10 mouse cellular contexts compared by ENCODE assay signal in genomic region chr2:115853221-115853620, GRCm38 (mm10).
DNase-seq lines count a peak whose midpoint lies in the region; ATAC-seq and TF ChIP-seq lines count a peak whose summit lies in the region.
"Had no signal": no experiment of that assay in that cellular context is flagged by ENCODE, and none has a peak within 500 bp of the region (broad histone marks: within the 10 kb centered on the region; RNA-seq: fewer than 3 reads in every experiment).

No protein-coding gene starts in this region.

- intact Hi-C loops in heart, adult 2 months (cut with DNase I) = loop anchor here (10.0 kb wide), 2 partner anchors 972 to 998 kb away; no protein-coding TSS in a partner anchor

- H3K4me3 ChIP-seq in heart, embryonic 14.5 days (ENCODE audit: control insufficient read depth in 1 of 2, insufficient read depth in 1 of 2, low read depth in 1 of 2, low read length in 2 of 2) = peak overlapping the region in 1 of 2 experiments; percentile 41; a peak in 1 of 4 replicates
- no peak overlapping the region for H3K4me3 ChIP-seq in heart, adult 2 months
- peak overlapping the region; percentile 34; the same call in 1 of the 2 replicates for H3K4me3 ChIP-seq in embryonic facial prominence, embryonic 13.5 days
- H3K4me3 ChIP-seq in hindbrain, embryonic 11.5 days (ENCODE audit: low read depth, low read length) = no peak overlapping the region
- peak overlapping the region; percentile 27; the same call in 1 of the 2 replicates for H3K4me3 ChIP-seq in midbrain, embryonic 15.5 days

- peak overlapping the region; percentile 78 for H3K4me2 ChIP-seq in heart, embryonic 14.5 days (ENCODE audit: low read length)
- H3K4me2 ChIP-seq in embryonic facial prominence, embryonic 13.5 days = no peak overlapping the region
- H3K4me2 ChIP-seq in hindbrain, embryonic 11.5 days (replicated peaks; ENCODE audit: low read depth, low read length) = no peak overlapping the region; the same call in 1 of the 2 replicates
- peak overlapping the region; percentile 50; the same call in 1 of the 2 replicates for H3K4me2 ChIP-seq in midbrain, embryonic 15.5 days

- peak overlapping the region; percentile 62; the same call in 1 of the 2 replicates for H3K9ac ChIP-seq in heart, embryonic 14.5 days (ENCODE audit: low read length)
- H3K9ac ChIP-seq in heart, adult 2 months (ENCODE audit: low read depth, low read length) = no peak overlapping the region
- H3K9ac ChIP-seq in embryonic facial prominence, embryonic 13.5 days = no peak overlapping the region
- no peak overlapping the region for H3K9ac ChIP-seq in hindbrain, embryonic 11.5 days (ENCODE audit: low read depth, low read length)
- no peak overlapping the region for H3K9ac ChIP-seq in midbrain, embryonic 15.5 days
- H3K9ac ChIP-seq: liver, embryonic 14.5 days had no signal

- no peak overlapping the region for H3K27ac ChIP-seq in heart, embryonic 14.5 days (replicated peaks in 1 of 2; ENCODE audit: control insufficient read depth in 1 of 2, insufficient read depth in 1 of 2, low read depth in 2 of 2, low read length in 2 of 2)
- no peak overlapping the region for H3K27ac ChIP-seq in heart, adult 2 months
- no peak overlapping the region for H3K27ac ChIP-seq in embryonic facial prominence, embryonic 13.5 days
- H3K27ac ChIP-seq in hindbrain, embryonic 11.5 days (ENCODE audit: low read depth, low read length) = peak overlapping the region; percentile 79
- H3K27ac ChIP-seq in midbrain, embryonic 15.5 days = no peak overlapping the region; the same call in 1 of the 2 replicates
- H3K27ac ChIP-seq: liver, embryonic 14.5 days had no signal

- H3K79me2 ChIP-seq in heart, adult 2 months (replicated peaks; ENCODE audit: control insufficient read depth, insufficient read depth, low read length) = no peaks in the 10 kb centered on the region

- WGBS in heart, embryonic 14.5 days = 39% methylated on average over 4 of the region's 4 CpGs
- WGBS in heart, adult 2 months = 66% methylated on average over 4 of the region's 4 CpGs
- 18% methylated on average over 4 of the region's 4 CpGs for WGBS in embryonic facial prominence, embryonic 13.5 days
- 11% methylated on average over 4 of the region's 4 CpGs for WGBS in hindbrain, embryonic 11.5 days
- 5% methylated on average over 4 of the region's 4 CpGs for WGBS in midbrain, embryonic 15.5 days

- no peak for TF ChIP-seq CTCF in heart, adult 2 months (IDR thresholded peaks at IDR 0.05)

- no peak for TF ChIP-seq EP300 in heart, adult 2 months (IDR thresholded peaks at IDR 0.05; ENCODE audit: insufficient read depth, low read depth, low read length)

- TF ChIP-seq POLR2A in heart, adult 2 months (IDR thresholded peaks at IDR 0.05; ENCODE audit: insufficient read depth, low read depth, low read length) = no peak

- peaks cover 7% of the 10 kb centered on the region for H3K27me3 ChIP-seq in heart, embryonic 14.5 days (ENCODE audit: control insufficient read depth, insufficient read depth, low read length)
- peaks cover 7% of the 10 kb centered on the region; the same call in 1 of the 2 replicates for H3K27me3 ChIP-seq in heart, adult 2 months (ENCODE audit: control insufficient read depth, insufficient read depth, low read length)
- peaks cover 84% of the 10 kb centered on the region for H3K27me3 ChIP-seq in embryonic facial prominence, embryonic 13.5 days
- H3K27me3 ChIP-seq in hindbrain, embryonic 11.5 days (ENCODE audit: control insufficient read depth, insufficient read depth, low read length) = peaks cover 3% of the 10 kb centered on the region
- peaks cover 43% of the 10 kb centered on the region for H3K27me3 ChIP-seq in midbrain, embryonic 15.5 days (replicated peaks)

- H3K9me3 ChIP-seq in heart, embryonic 14.5 days (ENCODE audit: control insufficient read depth, low read length) = no peaks in the 10 kb centered on the region
- no peaks in the 10 kb centered on the region for H3K9me3 ChIP-seq in embryonic facial prominence, embryonic 13.5 days
- no peaks in the 10 kb centered on the region for H3K9me3 ChIP-seq in hindbrain, embryonic 11.5 days (ENCODE audit: control insufficient read depth, low read length)
- H3K9me3 ChIP-seq in midbrain, embryonic 15.5 days = no peaks in the 10 kb centered on the region

- H3K4me1 ChIP-seq in heart, embryonic 14.5 days (ENCODE audit: control insufficient read depth in 2 of 2, insufficient read depth in 2 of 2, low read length in 2 of 2) = peaks cover 14 to 25% of the 10 kb centered on the region in 2 experiments
- H3K4me1 ChIP-seq in heart, adult 2 months (ENCODE audit: control insufficient read depth, insufficient read depth, low read length) = no peaks in the 10 kb centered on the region
- H3K4me1 ChIP-seq in embryonic facial prominence, embryonic 13.5 days = peaks cover 16% of the 10 kb centered on the region
- peaks cover 2% of the 10 kb centered on the region for H3K4me1 ChIP-seq in hindbrain, embryonic 11.5 days (replicated peaks; ENCODE audit: control insufficient read depth, insufficient read depth, low read length)
- peaks cover 29% of the 10 kb centered on the region for H3K4me1 ChIP-seq in midbrain, embryonic 15.5 days

- no peaks in the 10 kb centered on the region for H3K36me3 ChIP-seq in heart, embryonic 14.5 days (ENCODE audit: control insufficient read depth, insufficient read depth, low read length)
- H3K36me3 ChIP-seq in heart, adult 2 months (ENCODE audit: control insufficient read depth, insufficient read depth, low read length) = no peaks in the 10 kb centered on the region
- no peaks in the 10 kb centered on the region for H3K36me3 ChIP-seq in embryonic facial prominence, embryonic 13.5 days
- H3K36me3 ChIP-seq in hindbrain, embryonic 11.5 days (ENCODE audit: control insufficient read depth, insufficient read depth, low read length) = no peaks in the 10 kb centered on the region
- H3K36me3 ChIP-seq in midbrain, embryonic 15.5 days (replicated peaks) = no peaks in the 10 kb centered on the region

- no peak for DNase-seq in heart, adult 2 months
- DNase-seq in hindbrain, embryonic 11.5 days (ENCODE audit: low spot score) = no peak
- no peak for DNase-seq in urinary bladder, adult 18-20 months (ENCODE audit: low spot score in 2 of 2)
- no peak for DNase-seq in spleen, postnatal 10 days (ENCODE audit: low spot score in 2 of 2)
- no peak for DNase-seq in right cerebral cortex, postnatal 14 days
- DNase-seq: thymus, adult 2 months had no signal

- no peak for ATAC-seq in heart, embryonic 14.5 days (ENCODE audit: insufficient number of reproducible peaks, insufficient read depth, low FRiP score, low read depth)
- no peak for ATAC-seq in embryonic facial prominence, embryonic 13.5 days (ENCODE audit: insufficient number of reproducible peaks, insufficient read depth, low FRiP score, low TSS enrichment, low read depth)
- ATAC-seq in hindbrain, embryonic 11.5 days (ENCODE audit: low FRiP score) = no peak
- no peak for ATAC-seq in midbrain, embryonic 15.5 days (replicated peaks)

Comparison
In these comparisons a context has a peak if more than half of its experiments do, and no peak if none do; other contexts are left out.
1. H3K4me2 ChIP-seq: peak in heart, embryonic 14.5 days (single experiment) and midbrain, embryonic 15.5 days (single experiment); none in embryonic facial prominence, embryonic 13.5 days (single experiment) and hindbrain, embryonic 11.5 days (single experiment).
2. H3K4me3 ChIP-seq: peak in embryonic facial prominence, embryonic 13.5 days (single experiment) and midbrain, embryonic 15.5 days (single experiment); none in heart, adult 2 months (single experiment) and hindbrain, embryonic 11.5 days (single experiment).